Mouse (Mus musculus) neural tube, embryonic 10.5 days (tissue): ENCODE measurements around the gene 4931400O07Rik.

Experiments
- DNase-seq: peaks from one replicate; pipeline ENCODE4 v3.0.0-alpha.2; 2017; ENCODE audit warnings: low spot score; ENCODE audit errors: extremely low spot score

The 4931400O07Rik gene

GRCm38 (mm10) chrX:62467691-62468090 lies at the start of gene 4931400O07Rik:
4931400O07Rik (plus strand) TSS chrX:62467991.
- DNase-seq, result no peak
